Mouse (Mus musculus) lung, adult 2 months (tissue): ENCODE data around the gene Fcamr.

Experiments used
- CTCF ChIP-seq: fragments of 200-500 bp; IDR thresholded peaks from 2 replicates; pipeline ENCODE4 v1.5.1; 2011; ENCODE audit warnings: mild to moderate bottlenecking, low read length, control low read depth; ENCODE audit not compliant: insufficient read depth
- POLR2A ChIP-seq: fragments of 200-500 bp; IDR thresholded peaks from 2 replicates; pipeline ENCODE4 v1.6.1; 2011; ENCODE audit warnings: low read depth, mild to moderate bottlenecking, control low read depth, low read length, borderline replicate concordance; ENCODE audit errors: extremely low read depth

DNA sequence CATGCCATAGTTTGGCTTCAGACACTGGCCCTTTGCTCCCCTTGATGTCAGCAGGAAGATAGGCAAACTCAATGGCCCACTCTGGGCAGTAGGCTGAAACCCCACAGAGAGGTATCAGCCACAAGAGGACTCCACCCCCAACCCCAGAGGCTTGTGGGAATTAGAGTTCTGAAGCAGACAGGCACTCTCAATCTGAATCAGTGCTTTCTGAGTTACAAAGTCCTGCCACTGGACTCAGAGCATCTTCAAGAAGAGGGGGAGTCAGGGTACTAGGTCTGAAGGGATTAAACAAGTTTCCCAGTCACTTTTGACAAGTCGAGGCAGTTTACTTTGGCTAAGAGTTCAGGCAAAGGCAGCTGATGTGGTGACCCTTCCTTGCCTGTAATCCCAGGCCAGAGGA is 19.0 kb downstream of the Fcamr start:
- TF ChIP-seq POLR2A (no peak), CTCF (no peak)
